Mouse (Mus musculus): ENCODE results near the gene Trim58.

Gene Trim58

DNA sequence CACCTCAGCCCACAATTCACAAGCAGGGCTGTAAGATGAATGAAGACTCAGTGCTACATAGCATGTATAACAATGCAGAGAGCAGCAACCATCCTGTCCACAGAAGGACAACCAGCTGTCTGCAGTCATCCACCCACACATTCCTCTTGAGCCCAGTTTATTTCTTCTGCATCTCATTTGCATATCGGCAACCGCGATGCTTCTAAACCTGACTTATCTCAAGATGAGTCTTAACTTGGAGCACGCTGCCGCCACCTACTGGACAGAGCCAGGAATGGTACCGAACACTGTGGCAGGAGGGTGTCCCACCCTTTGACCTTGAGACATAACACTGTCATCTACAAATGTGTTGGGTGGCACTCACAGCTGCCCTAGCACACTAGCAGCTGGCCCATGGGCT is 3.1 kb downstream of the Trim58 start:
- in situ Hi-C loops (cut with MseI, MboI): no loop called here

DNA sequence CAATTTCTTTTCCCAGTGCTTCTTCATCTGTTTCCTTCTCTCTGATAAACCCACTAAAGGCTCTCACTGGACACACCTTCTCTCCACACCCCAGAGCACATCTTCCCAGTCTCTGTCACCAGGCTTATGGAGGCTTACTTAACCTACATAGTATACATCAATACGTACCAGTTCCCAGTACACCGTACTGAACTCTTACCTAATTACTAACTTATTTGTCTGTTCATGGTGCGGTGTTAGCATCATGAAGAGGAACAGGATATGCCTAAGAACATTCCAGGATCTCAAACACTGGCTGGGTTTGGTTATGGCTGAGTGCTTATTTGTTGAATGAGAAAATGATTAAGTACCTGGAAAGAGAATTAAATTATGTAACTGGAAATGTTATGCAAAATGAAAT is 14.9 kb downstream of the Trim58 start:
- in situ Hi-C loops (cut with MseI, MboI): no loop called here

DNA sequence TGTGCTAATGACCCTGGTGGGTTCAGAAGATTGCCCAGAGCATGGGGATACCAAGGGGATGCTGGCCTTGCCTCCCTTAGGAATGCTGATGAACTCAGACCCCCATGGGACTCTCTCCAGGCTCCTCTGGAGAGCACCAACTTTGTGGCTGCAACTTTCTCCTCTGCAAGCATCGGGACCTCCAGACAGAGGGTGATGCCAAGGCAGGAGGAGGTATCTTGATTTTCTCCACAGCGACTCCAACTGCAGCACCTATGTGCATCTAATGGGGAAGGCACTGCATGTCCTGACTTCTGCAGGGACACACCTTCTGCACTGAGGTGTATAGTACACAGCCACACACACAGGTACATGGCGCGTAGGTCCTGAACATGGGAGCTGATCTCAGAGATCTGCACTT is 18.3 kb downstream of the Trim58 start, which contains the start of gene Olfr322:
Olfr322 (plus strand) TSS at position 187 of the 400 bp plus-strand sequence.
- in situ Hi-C loops (cut with MseI, MboI): no loop called here

DNA sequence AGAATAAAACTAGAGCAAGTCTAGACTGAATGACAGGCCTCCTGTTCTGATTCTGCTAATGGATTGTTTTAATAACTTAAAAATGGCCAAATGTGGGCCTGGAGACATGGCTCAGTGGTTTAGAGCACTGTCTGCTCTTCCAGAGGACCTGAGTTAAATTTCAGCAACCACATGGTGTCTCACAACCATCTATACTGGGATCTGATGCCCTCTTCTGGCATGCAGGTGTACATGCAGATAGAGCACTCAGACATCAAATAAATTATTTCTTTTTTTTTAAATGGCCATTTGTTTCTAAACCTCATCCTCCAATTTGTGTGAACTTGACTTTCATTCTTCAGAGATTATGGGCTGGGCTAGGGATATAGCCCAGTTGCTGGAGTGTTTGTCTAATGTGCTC is 29.0 kb downstream of the Trim58 start:
- in situ Hi-C loops (cut with MseI, MboI): no loop called here

DNA sequence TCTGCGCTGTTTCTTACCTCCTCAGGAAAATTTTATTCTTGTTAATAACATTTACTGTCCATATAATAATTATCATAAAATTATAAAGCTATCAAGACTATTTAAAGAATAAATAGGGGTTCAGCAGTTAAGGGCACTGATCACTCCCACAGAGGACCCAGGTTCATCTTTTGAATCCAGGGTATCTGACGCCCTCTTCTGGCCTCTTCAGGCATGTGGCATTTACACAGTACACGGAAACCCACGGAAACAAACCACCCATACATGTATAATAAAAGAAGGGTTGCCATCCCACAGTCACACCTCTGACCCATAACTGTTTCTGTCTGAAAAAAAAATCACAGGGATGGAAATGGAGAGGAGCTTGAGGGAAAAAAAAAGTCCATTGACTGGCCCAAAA is 31.6 kb downstream of the Trim58 start:
- in situ Hi-C loops (cut with MseI, MboI): no loop called here

DNA sequence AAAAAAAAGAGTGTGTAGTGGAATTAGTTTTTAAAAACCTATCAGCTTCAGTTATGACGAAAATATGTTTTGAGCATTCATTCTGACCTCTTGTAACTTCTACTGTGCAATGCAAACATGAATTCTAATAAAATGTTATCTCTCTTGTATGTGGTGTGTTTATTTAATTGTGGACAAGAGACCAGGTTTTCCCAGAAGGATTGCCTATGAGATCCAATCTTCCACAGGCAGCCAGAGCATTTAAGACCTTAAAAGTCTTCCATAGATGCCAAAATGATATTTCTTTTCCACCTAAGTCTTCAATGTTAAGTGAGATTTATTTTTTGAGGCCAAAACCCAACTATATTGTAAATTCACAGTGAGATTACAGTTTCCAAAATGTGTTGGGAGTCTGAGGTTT is 40.5 kb downstream of the Trim58 start, which contains the start of gene Olfr320:
Olfr320 (plus strand) TSS at position 301 of the 400 bp plus-strand sequence.
- in situ Hi-C loops (cut with MseI, MboI): no loop called here

DNA sequence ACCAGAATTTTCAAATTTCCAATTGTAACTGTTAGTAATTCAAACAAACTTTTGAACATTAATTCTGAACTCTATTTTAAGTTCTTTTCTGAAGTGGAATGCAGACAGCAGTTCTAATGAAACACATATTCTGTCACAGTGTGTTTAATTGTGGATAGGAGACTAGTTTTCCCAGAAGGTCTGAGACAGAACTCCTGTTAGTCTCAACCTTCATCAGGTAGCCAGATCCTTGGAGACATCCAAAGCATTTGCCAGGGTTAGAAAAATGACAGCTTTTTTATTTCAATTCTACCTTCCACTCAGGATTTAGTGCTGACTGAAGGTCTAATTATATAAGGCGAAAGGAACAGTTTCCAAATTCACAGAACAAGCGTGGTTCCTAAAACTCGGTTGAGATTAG is 58.6 kb downstream of the Trim58 start, which contains the start of gene Olfr319:
Olfr319 (plus strand) TSS at position 301 of the 400 bp plus-strand sequence.
- in situ Hi-C loops (cut with MseI, MboI): no loop called here

Data from mouse trophoblast stem cell (cell line).